Mouse (Mus musculus): ENCODE measurements around the gene Adamts12. TPM values are rescaled to one million over a fixed set of nuclear protein-coding genes. Genes with fewer than 3 reads are reported as not detected.
A peak's percentile ranks its signal among the peaks of the same experiment; 100 is the strongest.

Gene Adamts12
- total RNA-seq, 2 experiments from 2014 or later, result 19.8 to 21.6 TPM

- DNase-seq, result no peak
Observed at GRCm38 (mm10) chr15:11066299-11066698, 1.7 kb downstream of the Adamts12 start.

DNA sequence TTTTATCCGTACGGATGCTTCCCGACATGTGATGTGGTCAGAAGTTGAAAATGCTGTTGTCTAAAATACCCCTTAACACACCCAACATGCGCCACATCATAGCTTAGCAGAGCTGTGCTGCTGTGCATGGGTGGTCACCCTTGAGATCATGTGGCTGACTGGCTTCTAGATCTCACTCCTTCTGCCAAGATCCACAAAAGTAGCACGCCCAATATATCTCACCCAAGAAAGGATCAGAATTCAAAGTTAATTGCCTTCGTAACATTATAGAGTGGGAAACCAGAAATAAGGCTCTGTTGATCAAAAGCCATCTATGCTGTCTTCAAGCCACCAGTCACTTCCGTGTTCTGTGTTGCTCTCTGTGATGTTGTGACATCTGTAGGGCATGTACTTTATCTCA is 3.3 kb downstream of the Adamts12 start:
- DNase-seq, result no peak
- intact Hi-C loops (cut with DNase I; ENCODE audit: low total_unique reads), result no loop called here

More at GRCm38 (mm10) chr15:11066299-11066698, 1.7 kb downstream of the Adamts12 start:
- intact Hi-C loops (cut with DNase I; ENCODE audit: low total_unique reads), result no loop called here

GRCm38 (mm10) chr15:11075726-11076361 is 11.3 kb downstream of the Adamts12 start:
- DNase-seq, result no peak
- intact Hi-C loops (cut with DNase I; ENCODE audit: low total_unique reads), result no loop called here

- DNase-seq, result no peak
- intact Hi-C loops (cut with DNase I; ENCODE audit: low total_unique reads), result no loop called here
Observed at GRCm38 (mm10) chr15:11082961-11083569, 18.5 kb downstream of the Adamts12 start.

DNA sequence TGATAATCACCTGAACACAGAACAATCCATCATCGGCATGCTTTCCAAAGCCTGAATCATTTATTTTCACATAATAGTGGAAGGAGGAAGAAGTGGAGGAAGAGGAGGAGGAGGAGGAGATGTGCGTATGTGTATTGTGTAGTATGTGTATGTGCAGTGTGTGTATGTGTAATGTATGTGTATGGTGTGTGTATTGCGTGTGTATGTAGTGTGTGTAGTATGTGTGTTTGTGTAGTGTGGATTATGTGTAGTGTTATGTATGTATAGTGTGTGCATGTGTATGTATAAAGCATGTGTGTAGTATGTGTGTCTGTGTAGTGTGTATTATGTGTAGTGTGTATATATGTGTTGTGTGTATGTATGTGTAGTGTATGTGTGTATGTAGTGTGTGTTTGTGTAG is 19.1 kb downstream of the Adamts12 start:
- no peak for DNase-seq
- intact Hi-C loops (cut with DNase I; ENCODE audit: low total_unique reads), result no loop called here

GRCm38 (mm10) chr15:11084241-11084992 is 19.8 kb downstream of the Adamts12 start:
- intact Hi-C loops (cut with DNase I; ENCODE audit: low total_unique reads), result no loop called here
- no peak for DNase-seq

GRCm38 (mm10) chr15:11084993-11085365 is 20.4 kb downstream of the Adamts12 start:
- intact Hi-C loops (cut with DNase I; ENCODE audit: low total_unique reads), result no loop called here
- no peak for DNase-seq

- intact Hi-C loops (cut with DNase I; ENCODE audit: low total_unique reads), result no loop called here
- no peak for DNase-seq
Observed at GRCm38 (mm10) chr15:11089494-11089893, 24.9 kb downstream of the Adamts12 start.

- no peak for DNase-seq
- intact Hi-C loops (cut with DNase I; ENCODE audit: low total_unique reads), result no loop called here
Observed at GRCm38 (mm10) chr15:11095566-11095965, 31.0 kb downstream of the Adamts12 start.

DNA sequence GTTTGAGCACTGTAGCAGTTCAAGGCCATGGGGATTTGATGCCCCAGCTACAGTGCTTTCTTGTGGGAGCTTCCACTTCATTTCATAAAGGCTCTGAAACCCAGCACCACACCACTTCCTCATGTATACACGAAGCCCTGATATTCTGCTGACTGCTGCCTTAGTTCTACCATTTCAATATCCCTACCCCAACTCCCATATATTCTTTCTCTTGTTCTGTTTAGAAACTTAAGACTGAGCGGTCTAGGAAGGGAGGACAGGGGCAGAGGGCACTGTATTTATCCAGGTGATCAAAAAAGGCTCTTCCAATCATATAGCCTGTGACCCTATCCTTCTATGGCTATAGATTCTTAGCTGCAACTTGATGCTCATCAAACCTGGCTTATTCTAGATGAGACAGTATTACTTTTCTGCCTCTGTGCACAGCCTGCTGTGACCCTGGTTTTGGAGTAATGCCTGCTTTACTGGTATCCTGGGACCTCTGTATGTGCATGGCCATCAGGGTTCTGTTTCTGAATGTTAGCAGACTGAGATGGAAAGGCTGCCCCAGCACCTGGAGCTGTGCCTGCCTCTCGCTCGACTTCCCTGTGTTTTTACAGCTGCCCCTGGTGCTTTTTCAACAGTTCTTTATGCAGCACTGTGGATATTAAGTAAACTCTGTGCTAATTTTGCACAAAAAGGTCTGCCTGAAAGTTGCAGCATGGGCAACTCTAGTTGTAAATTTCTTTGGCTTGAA is 33.5 kb downstream of the Adamts12 start:
- intact Hi-C loops (cut with DNase I; ENCODE audit: low total_unique reads), result no loop called here
- no peak for DNase-seq

DNA sequence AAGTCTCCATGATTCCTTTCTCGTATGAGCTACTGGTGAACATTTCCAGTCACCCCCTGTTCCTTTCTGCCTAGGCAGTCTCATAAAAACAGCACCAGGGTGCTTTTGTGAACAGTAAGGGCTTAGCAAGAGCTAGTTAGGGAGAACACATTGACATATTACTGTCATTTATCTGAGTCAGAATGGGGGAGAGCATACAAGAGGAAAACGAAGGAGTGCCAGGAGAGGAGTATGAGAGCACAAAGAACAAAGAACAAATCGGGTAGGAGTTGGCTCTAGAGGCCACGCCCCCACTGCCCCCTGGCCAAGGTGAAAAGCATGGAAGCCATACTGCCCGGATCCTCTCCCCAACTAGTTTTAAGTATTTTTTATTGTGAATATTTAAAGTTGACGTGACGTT is 34.4 kb downstream of the Adamts12 start:
- no peak for DNase-seq
- intact Hi-C loops (cut with DNase I; ENCODE audit: low total_unique reads), result no loop called here

- intact Hi-C loops (cut with DNase I; ENCODE audit: low total_unique reads), result no loop called here
- no peak for DNase-seq
Observed at GRCm38 (mm10) chr15:11100917-11101316, 36.3 kb downstream of the Adamts12 start.

DNA sequence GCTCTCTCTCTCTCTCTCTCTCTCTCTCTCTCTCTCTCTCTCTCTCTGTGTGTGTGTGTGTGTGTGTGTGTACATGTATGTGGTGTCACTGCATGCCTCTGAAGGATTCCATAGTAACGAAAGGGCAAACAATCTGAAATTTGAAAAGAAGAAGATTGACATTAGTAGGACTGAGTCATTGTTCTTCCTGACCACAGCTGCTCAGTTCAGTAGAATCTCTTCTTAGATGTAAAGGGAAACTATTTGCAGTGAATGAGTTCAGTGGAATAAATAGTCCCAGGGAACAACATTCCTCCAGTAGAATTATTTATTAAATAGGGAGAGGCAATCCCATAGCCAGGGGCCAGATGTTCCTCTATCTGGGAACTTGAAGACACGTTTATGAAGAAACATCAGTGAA is 40.5 kb downstream of the Adamts12 start:
- intact Hi-C loops (cut with DNase I; ENCODE audit: low total_unique reads), result no loop called here
- DNase-seq, result no peak

GRCm38 (mm10) chr15:11107376-11107775 is 42.8 kb downstream of the Adamts12 start:
- intact Hi-C loops (cut with DNase I; ENCODE audit: low total_unique reads), result no loop called here
- DNase-seq, result no peak

DNA sequence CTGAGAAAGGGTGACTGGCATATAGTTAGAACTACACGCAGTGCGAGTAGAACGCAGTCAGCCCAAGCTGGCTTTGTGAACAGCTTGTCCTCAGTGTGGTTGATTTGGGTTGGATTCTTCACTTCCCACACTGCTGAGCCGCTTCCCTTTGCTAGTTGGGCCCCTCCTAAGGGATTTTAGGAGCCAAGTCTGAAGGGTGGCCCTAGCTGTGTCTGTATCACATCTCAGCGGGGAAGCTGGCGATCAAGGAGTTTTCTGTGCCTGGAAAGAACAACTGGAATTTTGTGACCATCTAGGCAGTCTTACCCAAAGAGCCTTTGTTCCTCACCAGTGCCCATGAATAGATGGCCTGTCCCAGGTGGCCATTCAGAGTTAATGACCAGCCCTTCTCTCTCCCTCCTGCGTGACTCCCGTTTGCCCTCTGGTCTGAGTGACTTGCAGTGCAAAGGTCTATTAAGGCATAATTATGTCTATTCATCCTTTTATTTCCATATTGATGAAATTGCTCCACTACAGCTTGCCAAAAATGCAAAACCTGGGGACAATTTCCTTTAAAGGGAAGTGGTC is 50.1 kb downstream of the Adamts12 start:
- DNase-seq, result no peak
- intact Hi-C loops (cut with DNase I; ENCODE audit: low total_unique reads), result no loop called here

DNA sequence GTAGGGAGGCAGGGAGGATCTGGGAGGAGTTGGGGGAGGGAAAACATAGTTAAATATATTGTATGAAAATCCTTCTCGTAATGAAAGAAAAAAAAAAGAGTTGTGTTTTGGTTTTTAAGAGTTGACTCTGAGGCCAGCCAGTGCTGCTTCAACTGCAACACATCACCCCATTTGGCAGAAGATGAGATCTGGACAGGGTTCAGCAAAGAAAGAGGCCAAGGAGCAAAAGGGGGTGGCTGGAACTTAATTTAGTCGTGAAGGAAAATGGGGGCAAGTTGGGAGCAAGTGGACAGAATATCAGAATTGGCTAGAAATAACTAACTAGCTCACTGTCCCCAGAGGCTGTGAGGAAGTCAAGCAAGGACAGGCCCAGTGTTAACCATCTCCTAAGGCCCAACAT is 51.7 kb downstream of the Adamts12 start:
- intact Hi-C loops (cut with DNase I; ENCODE audit: low total_unique reads), result no loop called here
- DNase-seq, result peak; percentile 55

DNA sequence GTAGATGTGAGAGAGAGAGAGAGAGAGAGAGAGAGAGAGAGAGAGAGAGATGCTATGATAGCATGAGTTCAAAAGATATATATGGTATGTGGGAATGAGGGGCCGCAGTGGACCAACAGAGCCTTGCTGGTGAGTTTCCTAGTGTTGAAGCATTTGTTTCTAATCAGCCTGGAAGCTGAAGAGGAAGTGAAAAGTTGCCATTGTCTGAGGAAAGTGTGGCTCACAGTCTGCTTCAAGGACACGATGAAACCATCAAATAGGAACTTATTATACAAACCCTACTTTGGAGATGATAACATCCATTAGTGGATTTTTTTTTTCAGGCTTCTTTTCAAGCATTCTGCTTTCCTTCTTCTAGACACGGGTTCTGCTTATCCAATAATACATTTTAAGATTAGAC is 52.3 kb downstream of the Adamts12 start:
- intact Hi-C loops (cut with DNase I; ENCODE audit: low total_unique reads), result no loop called here
- DNase-seq, result no peak

DNA sequence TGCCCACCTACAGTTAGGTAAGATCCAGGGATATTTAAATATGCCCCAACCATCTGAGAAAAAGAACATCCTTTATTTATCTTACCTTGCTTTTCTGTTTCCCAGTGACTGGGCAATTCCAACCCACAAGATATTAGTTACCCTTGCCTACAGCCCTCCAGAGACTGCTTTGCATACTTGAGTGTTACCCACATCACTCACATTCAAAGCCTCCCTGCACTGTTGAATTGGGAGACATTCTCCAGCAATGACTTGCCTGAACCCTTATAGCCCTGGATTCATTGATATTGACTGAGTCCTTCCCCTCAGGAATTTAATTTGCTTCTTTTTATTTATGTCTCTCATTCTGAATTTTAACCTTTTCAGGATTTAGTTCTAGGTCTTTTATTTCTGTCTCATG is 53.8 kb downstream of the Adamts12 start:
- intact Hi-C loops (cut with DNase I; ENCODE audit: low total_unique reads), result no loop called here
- no peak for DNase-seq

GRCm38 (mm10) chr15:11121721-11122120 is 57.1 kb downstream of the Adamts12 start:
- intact Hi-C loops (cut with DNase I; ENCODE audit: low total_unique reads), result no loop called here
- DNase-seq, result no peak

- intact Hi-C loops (cut with DNase I; ENCODE audit: low total_unique reads), result no loop called here
- DNase-seq, result no peak
Observed at GRCm38 (mm10) chr15:11125361-11125760, 60.8 kb downstream of the Adamts12 start.
